Mouse (Mus musculus) MEL (cell line): Measurements from ENCODE around the gene Acap1. TPM values are rescaled to one million over a fixed set of nuclear protein-coding genes. Genes with fewer than 3 reads are reported as not detected.

ENCODE experiments used
- DNase-seq: peaks from one replicate; pipeline ENCODE4 v3.0.0; 2011; ENCODE audit warnings: low read depth, low spot score
- H3K27ac ChIP-seq: 2 replicates; pipeline ENCODE4 v1.5.1; 2012; ENCODE audit warnings: low read depth, mild to moderate bottlenecking, control low read depth, low read length, moderate library complexity; ENCODE audit not compliant: control insufficient read depth
- H3K27me3 ChIP-seq, 2 experiments: fragments of 150-350 bp in 1 of 2; sonication (generic) in 1 of 2; 2 replicates each; pipeline ENCODE4 v1.6.1; 2012; ENCODE audit warnings: low read length in 2 of 2, mild to moderate bottlenecking in 2 of 2, improper control_type of control experiment in 1 of 2, moderate library complexity in 1 of 2; ENCODE audit not compliant: insufficient read depth in 2 of 2, control insufficient read depth in 1 of 2
- H3K36me3 ChIP-seq, 2 experiments: 2 replicates each; pipeline ENCODE4 v1.6.1; 2012 to 2014; ENCODE audit warnings: low read length in 2 of 2, improper control_type of control experiment in 1 of 2, inconsistent platforms in 1 of 2, mild to moderate bottlenecking in 1 of 2; ENCODE audit not compliant: insufficient read depth in 2 of 2, control insufficient read depth in 1 of 2
- H3K4me1 ChIP-seq, 2 experiments: fragments of 150-350 bp in 1 of 2; sonication (generic) in 1 of 2; 2 replicates each; pipeline ENCODE4 v1.6.1; 2012; ENCODE audit warnings: low read length in 2 of 2, improper control_type of control experiment in 1 of 2, mild to moderate bottlenecking in 1 of 2; ENCODE audit not compliant: insufficient read depth in 2 of 2, control insufficient read depth in 1 of 2
- H3K4me3 ChIP-seq, 2 experiments: fragments of 150-350 bp in 1 of 2; sonication (generic) in 1 of 2; 2 replicates each; pipeline ENCODE4 v1.5.1; 2012; ENCODE audit warnings: low read depth in 2 of 2, low read length in 2 of 2, mild to moderate bottlenecking in 2 of 2, moderate library complexity in 2 of 2, control low read depth in 1 of 2, improper control_type of control experiment in 1 of 2; ENCODE audit not compliant: control insufficient read depth in 1 of 2, insufficient read depth in 1 of 2
- H3K79me2 ChIP-seq: 2 replicates; pipeline ENCODE4 v1.6.1; 2012; ENCODE audit warnings: mild to moderate bottlenecking, low read length, moderate library complexity; ENCODE audit not compliant: control insufficient read depth, poor library complexity, insufficient read depth
- H3K9ac ChIP-seq: 2 replicates; pipeline ENCODE4 v1.6.1; 2012; ENCODE audit warnings: low read depth, mild to moderate bottlenecking, control low read depth, low read length, moderate library complexity; ENCODE audit not compliant: control insufficient read depth, poor library complexity, severe bottlenecking
- H3K9me3 ChIP-seq: fragments of 150-350 bp; sonication (generic); replicated peaks from 2 replicates; pipeline ENCODE4 v1.6.1; 2012; ENCODE audit warnings: mild to moderate bottlenecking, low read length, improper control_type of control experiment, moderate library complexity; ENCODE audit not compliant: insufficient read depth
- BHLHE40 ChIP-seq: IDR thresholded peaks from 2 replicates; pipeline ENCODE4 v1.6.1; 2012; ENCODE audit warnings: low read depth, mild to moderate bottlenecking, inconsistent platforms, low read length, improper control_type of control experiment, borderline replicate concordance
- GATA1 ChIP-seq: IDR thresholded peaks from 2 replicates; pipeline ENCODE4 v1.6.1; 2011; ENCODE audit warnings: low read depth, low read length, improper control_type of control experiment
- HCFC1 ChIP-seq: IDR thresholded peaks from 2 replicates; pipeline ENCODE4 v1.6.1; 2012; ENCODE audit warnings: low read depth, mild to moderate bottlenecking, inconsistent platforms, low read length, improper control_type of control experiment, moderate library complexity
- JUND ChIP-seq: IDR thresholded peaks from 2 replicates; pipeline ENCODE4 v1.6.1; 2011; ENCODE audit warnings: low read depth, mild to moderate bottlenecking, improper control_type of control experiment, low read length
- KAT2A ChIP-seq: conservative IDR thresholded peaks from 2 replicates; pipeline ENCODE4 v1.6.1; 2012; ENCODE audit warnings: low read depth, low read length, improper control_type of control experiment, inconsistent platforms
- MAFK ChIP-seq: IDR thresholded peaks from 2 replicates; pipeline ENCODE4 v1.6.1; 2011; ENCODE audit warnings: low read depth, mild to moderate bottlenecking, low read length, improper control_type of control experiment, borderline replicate concordance
- MAX ChIP-seq: IDR thresholded peaks from 2 replicates; pipeline ENCODE4 v1.6.1; 2011; ENCODE audit warnings: low read length, improper control_type of control experiment
- MAZ ChIP-seq: IDR thresholded peaks from 2 replicates; pipeline ENCODE4 v1.6.1; 2012; ENCODE audit warnings: low read depth, mild to moderate bottlenecking, inconsistent platforms, low read length, improper control_type of control experiment
- MXI1 ChIP-seq: IDR thresholded peaks from 2 replicates; pipeline ENCODE4 v1.6.1; 2011; ENCODE audit warnings: mild to moderate bottlenecking, low read depth, low read length, improper control_type of control experiment
- MYB ChIP-seq: IDR thresholded peaks from 2 replicates; pipeline ENCODE4 v1.6.1; 2011; ENCODE audit warnings: mild to moderate bottlenecking, low read depth, low read length, improper control_type of control experiment
- NELFE ChIP-seq: IDR thresholded peaks from 2 replicates; pipeline ENCODE4 v1.6.1; 2011; ENCODE audit warnings: low read depth, low read length, improper control_type of control experiment
- NRF1 ChIP-seq: IDR thresholded peaks from 2 replicates; pipeline ENCODE4 v1.6.1; 2014; ENCODE audit warnings: low read depth, mild to moderate bottlenecking, inconsistent platforms, low read length, improper control_type of control experiment, moderate library complexity; ENCODE audit not compliant: poor library complexity, insufficient read depth, severe bottlenecking
- POLR2AphosphoS2 ChIP-seq: IDR thresholded peaks from 2 replicates; pipeline ENCODE4 v1.6.1; 2011; ENCODE audit warnings: low read length, improper control_type of control experiment
- SMC3 ChIP-seq: IDR thresholded peaks from 2 replicates; pipeline ENCODE4 v1.6.1; 2011; ENCODE audit warnings: low read depth, low read length, improper control_type of control experiment
- TCF12 ChIP-seq: IDR thresholded peaks from 2 replicates; pipeline ENCODE4 v1.6.1; 2014; ENCODE audit warnings: low read depth, mild to moderate bottlenecking, inconsistent platforms, low read length, improper control_type of control experiment, moderate library complexity
- UBTF ChIP-seq: IDR thresholded peaks from 2 replicates; pipeline ENCODE4 v1.6.1; 2012; ENCODE audit warnings: low read depth, mild to moderate bottlenecking, inconsistent platforms, low read length, improper control_type of control experiment, moderate library complexity, borderline replicate concordance; ENCODE audit not compliant: insufficient read depth
- USF1 ChIP-seq: IDR thresholded peaks from 2 replicates; pipeline ENCODE4 v1.6.1; 2014; ENCODE audit warnings: low read depth, mild to moderate bottlenecking, inconsistent platforms, low read length, improper control_type of control experiment, moderate library complexity
- ZC3H11A ChIP-seq: IDR thresholded peaks from 2 replicates; pipeline ENCODE4 v1.6.1; 2012; ENCODE audit warnings: low read depth, mild to moderate bottlenecking, inconsistent platforms, low read length, improper control_type of control experiment
- ZKSCAN1 ChIP-seq: IDR thresholded peaks from 2 replicates; pipeline ENCODE4 v1.6.1; 2012; ENCODE audit warnings: low read depth, mild to moderate bottlenecking, inconsistent platforms, low read length, improper control_type of control experiment, moderate library complexity
- ZMIZ1 ChIP-seq: IDR thresholded peaks from 2 replicates; pipeline ENCODE4 v1.6.1; 2012; ENCODE audit warnings: low read depth, mild to moderate bottlenecking, inconsistent platforms, low read length, improper control_type of control experiment, moderate library complexity
- polyA plus RNA-seq, 2 experiments: library from polyadenylated mRNA; stranded (reverse) in 1 of 2; unstranded in 1 of 2; fragments of >175 nt in 1 of 2; fragments of >200 nt in 1 of 2; gene quantifications; 2 replicates each; pipeline versions ENCODE4 v1.2.1 to v1.2.4; 2012; ENCODE audit warnings: low replicate concordance in 2 of 2, low read depth in 1 of 2; ENCODE audit not compliant: insufficient read length in 2 of 2, insufficient read depth in 1 of 2, missing spikeins in 1 of 2
- total RNA-seq: library from RNA; depleted of rRNA; stranded (reverse); fragments of 300-350 nt; gene quantifications from 2 replicates; pipeline ENCODE4 v1.2.3, GENCODE M21; 2012

Gene Acap1
- total and polyA plus RNA-seq, 3 experiments = 20.7 to 42.2 TPM; not detected in 1

DNA sequence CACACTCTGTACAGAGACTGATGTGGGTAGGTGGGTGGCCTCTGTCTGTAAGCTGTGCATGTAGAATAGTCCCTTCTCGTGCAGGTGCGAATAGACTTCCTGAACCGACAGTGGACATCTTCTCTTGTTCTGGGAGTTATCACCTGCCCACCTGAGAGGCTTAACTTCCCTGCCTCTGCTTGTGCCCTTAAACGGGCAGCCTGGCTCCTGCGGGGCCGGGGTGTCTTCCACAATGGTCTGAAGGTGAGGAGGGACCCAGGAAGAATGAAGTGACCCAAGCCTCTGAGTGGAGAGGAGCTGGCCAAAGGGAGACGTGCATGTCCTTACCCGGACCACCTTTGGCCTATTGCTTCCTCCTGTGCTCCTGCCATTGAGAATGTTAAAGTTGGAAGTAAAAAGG, 14.8 kb upstream of the Acap1 start:
- H3K4me3 ChIP-seq = no peak overlapping the region
- peaks cover 9 to 13% of the 10 kb centered on the region in 2 experiments; a peak in 3 of 4 replicates for H3K36me3 ChIP-seq
- no peaks in the 10 kb centered on the region for H3K9me3 ChIP-seq
- H3K4me1 ChIP-seq = peaks cover 0 to 15% of the 10 kb centered on the region in 2 experiments; a peak in 2 of 4 replicates
- no peak for DNase-seq
- H3K27me3 ChIP-seq = no peaks in the 10 kb centered on the region
- peaks cover 12% of the 10 kb centered on the region for H3K79me2 ChIP-seq
- H3K9ac ChIP-seq = no peak overlapping the region
- no peak for TF ChIP-seq MAZ
- TF ChIP-seq MAX = no peak
- TF ChIP-seq BHLHE40 = no peak
- TF ChIP-seq ZC3H11A = no peak
- TF ChIP-seq USF1 = no peak
- no peak for TF ChIP-seq NELFE
- TF ChIP-seq MAFK = no peak
- TF ChIP-seq KAT2A = no peak
- no peak for TF ChIP-seq NRF1
- no peak for TF ChIP-seq MYB
- no peak for TF ChIP-seq ZMIZ1
- no peak for TF ChIP-seq MXI1
- TF ChIP-seq GATA1 = no peak
- no peak for TF ChIP-seq TCF12
- TF ChIP-seq UBTF = no peak
- no peak for TF ChIP-seq HCFC1
- TF ChIP-seq ZKSCAN1 = no peak
- TF ChIP-seq JUND = no peak
- H3K27ac ChIP-seq = no peak overlapping the region

DNA sequence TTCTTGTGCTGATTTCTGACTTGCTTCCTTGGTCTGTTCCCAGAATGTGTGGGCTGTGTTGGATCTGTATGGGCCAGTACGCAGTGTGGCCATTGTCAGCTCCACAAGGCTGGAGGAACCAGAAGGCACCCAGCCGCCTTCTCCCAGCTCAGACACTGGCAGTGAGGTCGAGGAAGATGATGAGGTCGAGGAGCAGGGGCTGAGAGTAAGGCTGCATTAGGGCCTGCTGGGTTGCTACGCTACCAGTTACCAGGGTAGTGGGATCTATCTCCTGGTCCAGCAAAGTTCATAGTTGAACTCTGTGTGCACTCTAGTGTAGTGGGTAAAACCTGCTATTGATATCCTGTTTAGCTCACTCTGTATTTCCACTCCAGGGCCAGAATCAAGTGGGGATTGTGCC, 13.8 kb upstream of the Acap1 start:
- Histone ChIP-seq H3K4me3 (no peak overlapping the region), H3K36me3 (peaks cover 4 to 13% of the 10 kb centered on the region in 2 experiments; a peak in 2 of 4 replicates), H3K9me3 (no peaks in the 10 kb centered on the region), H3K9ac (no peak overlapping the region), H3K4me1 (peaks cover 0 to 11% of the 10 kb centered on the region in 2 experiments; a peak in 2 of 4 replicates), H3K27me3 (no peaks in the 10 kb centered on the region), H3K79me2 (peaks cover 3% of the 10 kb centered on the region), H3K27ac (no peak overlapping the region)
- TF ChIP-seq SMC3 (no peak), USF1 (no peak), POLR2AphosphoS2 (no peak), MAFK (no peak)
- no peak for DNase-seq
